37 mouse cellular contexts compared by ENCODE assay signal in genomic region chr12:72648921-72649320, GRCm38 (mm10). TPM values are rescaled to one million over a fixed set of nuclear protein-coding genes. Genes with fewer than 3 reads are reported as not detected.
DNase-seq lines count a peak whose midpoint lies in the region; ATAC-seq and TF ChIP-seq lines count a peak whose summit lies in the region.
"Had no signal": no experiment of that assay in that cellular context is flagged by ENCODE, and none has a peak within 500 bp of the region (broad histone marks: within the 10 kb centered on the region; RNA-seq: fewer than 3 reads in every experiment).

No protein-coding gene starts in this region.

- TF ChIP-seq POLR2A in liver, adult 2 months (IDR thresholded peaks at IDR 0.05; ENCODE audit: extremely low read depth, insufficient read depth, low read length) = no peak
- no peak for TF ChIP-seq POLR2A in bone marrow, adult 2 months (IDR thresholded peaks at IDR 0.05; ENCODE audit: borderline replicate concordance, control insufficient read depth, low read depth, low read length)

- H3K9ac ChIP-seq in liver, adult 2 months (ENCODE audit: low read depth, low read length) = no peak overlapping the region
- H3K9ac ChIP-seq in liver, embryonic 11.5 days (ENCODE audit: low read depth, low read length) = no peak overlapping the region
- 0 out of 2 replicates have a peak overlapping the region, but pooled peaks have one; percentile 19 for H3K9ac ChIP-seq in ES-E14 (ENCODE audit: insufficient read depth, low read depth, low read length, poor library complexity, severe bottlenecking)
- H3K9ac ChIP-seq: embryonic facial prominence, embryonic 13.5 days; forebrain, embryonic 12.5 days; forebrain, embryonic 15.5 days; heart, embryonic 12.5 days; heart, embryonic 15.5 days; hindbrain, embryonic 14.5 days had no signal

- H3K79me2 ChIP-seq in liver, adult 2 months (ENCODE audit: control insufficient read depth, insufficient read depth, low read length) = no peaks in the 10 kb centered on the region

- no peak overlapping the region for H3K4me3 ChIP-seq in liver, adult 2 months (ENCODE audit: insufficient read depth, low read depth, low read length)
- H3K4me3 ChIP-seq in liver, embryonic 11.5 days (ENCODE audit: low read depth, low read length) = no peak overlapping the region
- H3K4me3 ChIP-seq in ES-E14 (ENCODE audit: insufficient read depth in 1 of 2, low read depth in 1 of 2, low read length in 2 of 2, poor library complexity in 1 of 2, severe bottlenecking in 1 of 2) = peak overlapping the region; percentile 4 to 23; a peak in 3 of 4 replicates
- peak overlapping the region; percentile 14 for H3K4me3 ChIP-seq in bone marrow, adult 2 months (replicated peaks; ENCODE audit: control insufficient read depth, low read depth, low read length)
- H3K4me3 ChIP-seq: embryonic facial prominence, embryonic 10.5 days; embryonic facial prominence, embryonic 13.5 days; erythroblast, embryonic 14.5 days; forebrain, embryonic 12.5 days; forebrain, embryonic 15.5 days; heart, embryonic 12.5 days; heart, embryonic 15.5 days had no signal

- H3K4me1 ChIP-seq in liver, adult 2 months (ENCODE audit: control insufficient read depth, insufficient read depth, low read length) = peaks cover 8% of the 10 kb centered on the region
- H3K4me1 ChIP-seq in liver, embryonic 11.5 days (replicated peaks; ENCODE audit: control insufficient read depth, insufficient read depth, low read length) = no peaks in the 10 kb centered on the region
- H3K4me1 ChIP-seq in ES-E14 (ENCODE audit: control insufficient read depth in 2 of 2, insufficient read depth in 2 of 2, low read length in 2 of 2, poor library complexity in 1 of 2) = peaks cover 9 to 10% of the 10 kb centered on the region in 2 experiments
- H3K4me1 ChIP-seq in bone marrow, adult 2 months (ENCODE audit: control insufficient read depth, insufficient read depth, low read length) = no peaks in the 10 kb centered on the region; the same call in 1 of the 2 replicates
- H3K4me1 ChIP-seq: embryonic facial prominence, embryonic 10.5 days; embryonic facial prominence, embryonic 13.5 days; forebrain, embryonic 12.5 days; forebrain, embryonic 15.5 days; heart, embryonic 12.5 days; heart, embryonic 15.5 days had no signal

- peak overlapping the region; percentile 39; the same call in 1 of the 2 replicates for H3K27ac ChIP-seq in liver, adult 2 months (replicated peaks; ENCODE audit: insufficient read depth, low read depth, low read length)
- no peak overlapping the region for H3K27ac ChIP-seq in liver, embryonic 11.5 days (ENCODE audit: low read depth, low read length)
- H3K27ac ChIP-seq in ES-E14 (ENCODE audit: insufficient read depth, low read depth, low read length, poor library complexity, severe bottlenecking) = peak overlapping the region; percentile 87
- H3K27ac ChIP-seq in bone marrow, adult 2 months (ENCODE audit: control insufficient read depth, insufficient read depth, low read depth, low read length, poor library complexity) = no peak overlapping the region; the same call in 1 of the 2 replicates
- H3K27ac ChIP-seq: embryonic facial prominence, embryonic 10.5 days; embryonic facial prominence, embryonic 13.5 days; forebrain, embryonic 12.5 days; forebrain, embryonic 15.5 days; heart, embryonic 15.5 days; hindbrain, embryonic 14.5 days had no signal

- WGBS in liver, adult 2 months = 71% methylated on average over 14 of the region's 14 CpGs
- WGBS in liver, embryonic 11.5 days = 90% methylated on average over 14 of the region's 14 CpGs
- 77% methylated on average over 14 of the region's 14 CpGs for WGBS in bone marrow, adult 2 months

- ATAC-seq in liver, embryonic 11.5 days (replicated peaks; ENCODE audit: low FRiP score) = no peak
- peak; percentile 63 for ATAC-seq in megakaryocyte progenitor cell, adult 5-6 weeks (replicated peaks; ENCODE audit: poor library complexity)
- ATAC-seq: CD4-positive, CD25-positive, alpha-beta regulatory T cell, adult 4 months; forebrain, embryonic 15.5 days; intestine, postnatal 0 days had no signal

- H3K27me3 ChIP-seq in liver, adult 2 months (ENCODE audit: control insufficient read depth, insufficient read depth, low read length) = no peaks in the 10 kb centered on the region
- no peaks in the 10 kb centered on the region for H3K27me3 ChIP-seq in liver, embryonic 11.5 days (replicated peaks; ENCODE audit: control insufficient read depth, insufficient read depth, low read length)
- H3K27me3 ChIP-seq: embryonic facial prominence, embryonic 13.5 days; forebrain, embryonic 12.5 days; forebrain, embryonic 15.5 days; heart, embryonic 12.5 days; heart, embryonic 15.5 days had no signal

- peak; percentile 85 for DNase-seq in liver, adult 2 months (ENCODE audit: extremely low read depth, low read depth, low spot score)
- no peak for DNase-seq in liver, embryonic 11.5 days (ENCODE audit: low spot score)
- peak; percentile 26 for DNase-seq in ES-E14 (ENCODE audit: low read depth, low spot score)
- no peak for DNase-seq in urinary bladder, adult 18-20 months (ENCODE audit: low spot score in 2 of 2)
- DNase-seq in B cell, adult 2 months = no peak
- DNase-seq in ovary, postnatal 36 days (ENCODE audit: low spot score) = no peak
- DNase-seq: adrenal gland, adult 2 months; adrenal gland, postnatal 14 days; cerebellum, adult 11-12 months; cerebellum, adult 8-10 months; cerebellum, postnatal 10 days; cerebellum, postnatal 36 days; embryo, embryonic 11 days; gastrocnemius, postnatal 10 days; gastrocnemius, postnatal 36 days; heart, adult 18-20 months; heart, postnatal 10 days; heart, postnatal 4 days had no signal

- H3K4me2 ChIP-seq in liver, embryonic 11.5 days = no peak overlapping the region
- H3K4me2 ChIP-seq: embryonic facial prominence, embryonic 13.5 days; forebrain, embryonic 12.5 days; forebrain, embryonic 15.5 days; heart, embryonic 12.5 days; heart, embryonic 15.5 days; hindbrain, embryonic 14.5 days had no signal

- TF ChIP-seq CTCF in liver, adult 2 months (IDR thresholded peaks at IDR 0.05; ENCODE audit: low read depth, low read length) = no peak
- no peak for TF ChIP-seq CTCF in bone marrow, adult 2 months (IDR thresholded peaks at IDR 0.05; ENCODE audit: control insufficient read depth, insufficient read depth, low read length)

- peaks cover 13% of the 10 kb centered on the region for H3K36me3 ChIP-seq in liver, adult 2 months (ENCODE audit: control insufficient read depth, insufficient read depth, low read length)
- H3K36me3 ChIP-seq in liver, embryonic 11.5 days (ENCODE audit: control insufficient read depth, insufficient read depth, low read length) = no peaks in the 10 kb centered on the region
- no peaks in the 10 kb centered on the region for H3K36me3 ChIP-seq in ES-E14 (ENCODE audit: control insufficient read depth, insufficient read depth, low read length, poor library complexity, severe bottlenecking)
- H3K36me3 ChIP-seq: embryonic facial prominence, embryonic 10.5 days; embryonic facial prominence, embryonic 13.5 days; forebrain, embryonic 12.5 days; forebrain, embryonic 15.5 days had no signal

- in situ Hi-C loops in ES-E14 (cut with MboI; ENCODE audit: low sequenced_read_pairs in 2 of 2, unreplicated experiment in 2 of 2) = no loop called here

- no peaks in the 10 kb centered on the region for H3K9me3 ChIP-seq in liver, embryonic 11.5 days (ENCODE audit: control insufficient read depth, low read length)
- no peaks in the 10 kb centered on the region; the same call in 1 of the 2 replicates for H3K9me3 ChIP-seq in ES-E14 (ENCODE audit: control insufficient read depth, insufficient read depth, low read depth, low read length)
- H3K9me3 ChIP-seq: embryonic facial prominence, embryonic 13.5 days; forebrain, embryonic 15.5 days; heart, embryonic 15.5 days had no signal

TF ChIP-seq in ES-E14, 5 proteins besides CTCF, POLR2A, EP300 and RAD21:
- TF ChIP-seq HCFC1 (IDR thresholded peaks at IDR 0.05; ENCODE audit: borderline replicate concordance, insufficient read depth, low read length) = no peak
- no peak for TF ChIP-seq ZC3H11A (IDR thresholded peaks at IDR 0.05; ENCODE audit: borderline replicate concordance, low read depth, low read length)
- TF ChIP-seq MAFK (IDR thresholded peaks at IDR 0.05; ENCODE audit: insufficient read depth, low read depth, low read length) = no peak
- no peak for TF ChIP-seq CHD2 (IDR thresholded peaks at IDR 0.05; ENCODE audit: low read depth, low read length)
- TF ChIP-seq ZNF384 (IDR thresholded peaks at IDR 0.05; ENCODE audit: low read depth, low read length) = no peak
TF ChIP-seq in ES-E14: peak in this region for 0.

RNA-seq across cellular contexts. Expression of gene Gm4756, which starts 0.5 kb away (rescaled TPM):
- total RNA-seq in liver, adult 2 months (2014; rRNA removed) = 72.0 and 103 TPM in 2 replicates
- 117 and 146 TPM in 2 replicates for polyA plus RNA-seq in liver, adult 2 months (2012; rRNA removed)
- not detected in 2 replicates for polyA plus RNA-seq in liver, embryonic 11.5 days (2014; fragmentation: Nextera tagmentation; extraction: Ambion mirVana)
- total RNA-seq in ES-E14 (2012; rRNA removed) = 0.63 and 0.67 TPM in 2 replicates
- polyA plus RNA-seq in bone marrow, adult 2 months (2011; ENCODE audit: insufficient read depth, insufficient read length, low replicate concordance, missing spikeins) = 1.2 and 1.5 TPM in 2 replicates
- not detected in 2 replicates for total RNA-seq in megakaryocyte progenitor cell, adult 5-6 weeks (2015)
- not detected in 2 replicates for total RNA-seq in megakaryocyte progenitor cell, adult 5-6 weeks (2017)
- total RNA-seq: adrenal gland, postnatal 14 days; adrenal gland, postnatal 4 days; gastrocnemius, adult 18-20 months; gastrocnemius, postnatal 10 days; gastrocnemius, postnatal 36 days; heart, adult 18-20 months; heart, postnatal 10 days; heart, postnatal 4 days had no signal
- polyA plus RNA-seq: brain, embryonic 14.5 days; C2C12; CD4-positive, CD25-positive, alpha-beta regulatory T cell, adult 4 months; cortical plate, adult 2 months; embryonic facial prominence, embryonic 10.5 days; embryonic facial prominence, embryonic 13.5 days; erythroblast, embryonic 14.5 days; forebrain, embryonic 12.5 days; forebrain, embryonic 15.5 days; heart, embryonic 12.5 days; heart, embryonic 15.5 days; hindbrain, embryonic 11.5 days; hindbrain, embryonic 14.5 days; intestine, embryonic 14.5 days; intestine, postnatal 0 days had no signal

RNA-seq across cellular contexts. Expression of gene Dhrs7, which starts 15.8 kb away (rescaled TPM):
- 58.5 and 70.3 TPM in 2 replicates for total RNA-seq in liver, adult 2 months (2014; rRNA removed)
- 37.2 and 41.8 TPM in 2 replicates for polyA plus RNA-seq in liver, adult 2 months (2012; rRNA removed)
- polyA plus RNA-seq in liver, embryonic 11.5 days (2014; fragmentation: Nextera tagmentation; extraction: Ambion mirVana) = 12.6 and 13.7 TPM in 2 replicates
- 11.1 and 24.3 TPM in 2 replicates for total RNA-seq in ES-E14 (2012; rRNA removed)
- 19.2 and 49.6 TPM in 2 replicates for polyA plus RNA-seq in bone marrow, adult 2 months (2011; ENCODE audit: insufficient read depth, insufficient read length, low replicate concordance, missing spikeins)
- total RNA-seq in megakaryocyte progenitor cell, adult 5-6 weeks (2015) = 30.0 and 33.0 TPM in 2 replicates
- total RNA-seq in megakaryocyte progenitor cell, adult 5-6 weeks (2017) = 49.9 and 59.7 TPM in 2 replicates
- polyA plus RNA-seq: erythroblast, embryonic 14.5 days had no signal

Comparison
In these comparisons a context has a peak if more than half of its experiments do, and no peak if none do; other contexts are left out.
1. DNase-seq: peak in liver, adult 2 months (single experiment) and ES-E14 (single experiment); none in liver, embryonic 11.5 days (single experiment), urinary bladder, adult 18-20 months (0 of 2), B cell, adult 2 months (0 of 2) and ovary, postnatal 36 days (single experiment).
2. H3K27ac ChIP-seq: peak in liver, adult 2 months (single experiment) and ES-E14 (single experiment); none in liver, embryonic 11.5 days (single experiment) and bone marrow, adult 2 months (single experiment).
3. H3K4me3 ChIP-seq: peak in ES-E14 (2 of 2) and bone marrow, adult 2 months (single experiment); none in liver, adult 2 months (single experiment) and liver, embryonic 11.5 days (single experiment).
4. RNA of gene Gm4756, which starts 0.5 kb away (total RNA-seq): 72.0 to 103 TPM in liver, adult 2 months; 0.63 to 0.67 TPM in ES-E14 and not detected in megakaryocyte progenitor cell, adult 5-6 weeks; every median in the first group is over 10 times any median in the second.